Mouse (Mus musculus) forebrain, embryonic 14.5 days (tissue): Measurements from ENCODE around the gene Pold2. TPM values are rescaled to one million over a fixed set of nuclear protein-coding genes. Genes with fewer than 3 reads are reported as not detected.

Experiments
- ATAC-seq: fragments of 200-750 bp; cut with Nextera tagmentation; 2 replicates; pipeline ENCODE4 v1.8.0; 2017; ENCODE audit warnings: mild to moderate bottlenecking, moderate library complexity
- DNase-seq: peaks from one replicate; pipeline ENCODE4 v3.0.0-alpha.2; 2015; ENCODE audit warnings: low spot score
- H3K27ac ChIP-seq: fragments of 300-500 bp; sonication (generic); 2 replicates; pipeline ENCODE4 v1.5.1; 2014; ENCODE audit warnings: low read depth, mild to moderate bottlenecking, control low read depth, low read length, moderate library complexity
- H3K27me3 ChIP-seq: fragments of 300-500 bp; sonication (generic); replicated peaks from 2 replicates; pipeline ENCODE4 v1.6.1; 2014; ENCODE audit warnings: low read length, control low read depth, mixed read lengths; ENCODE audit not compliant: control insufficient read depth, insufficient read depth
- H3K36me3 ChIP-seq: fragments of 300-500 bp; sonication (generic); 2 replicates; pipeline ENCODE4 v1.6.1; 2014; ENCODE audit warnings: low read length, control low read depth; ENCODE audit not compliant: control insufficient read depth, insufficient read depth
- H3K4me1 ChIP-seq: fragments of 300-500 bp; sonication (generic); 2 replicates; pipeline ENCODE4 v1.6.1; 2014; ENCODE audit warnings: antibody characterized with exemption, low read length, control low read depth; ENCODE audit not compliant: control insufficient read depth, insufficient read depth
- H3K4me2 ChIP-seq: fragments of 300-500 bp; sonication (generic); 2 replicates; pipeline ENCODE4 v1.6.1; 2014; ENCODE audit warnings: mild to moderate bottlenecking, control low read depth, low read length
- H3K4me3 ChIP-seq: fragments of 300-500 bp; sonication (generic); 2 replicates; pipeline ENCODE4 v1.5.1; 2014; ENCODE audit warnings: low read depth, low read length, control low read depth
- H3K9ac ChIP-seq: fragments of 300-500 bp; sonication (generic); 2 replicates; pipeline ENCODE4 v1.6.1; 2014; ENCODE audit warnings: mild to moderate bottlenecking, low read length, control low read depth, moderate library complexity
- H3K9me3 ChIP-seq: fragments of 300-500 bp; sonication (generic); replicated peaks from 2 replicates; pipeline ENCODE4 v1.6.1; 2016; ENCODE audit warnings: low read length, control low read depth, mixed read lengths; ENCODE audit not compliant: control insufficient read depth
- WGBS: fragments of 180-500 bp; shearing (Covaris S2); extraction: QIAGEN DNeasy Blood & Tissue Kit; methylation state at CpG from one replicate; pipeline ENCODE4 v1.1.7; 2014; 5-methylcytosine and 5-hydroxymethylcytosine counted together
- polyA plus RNA-seq: library from polyadenylated mRNA; unstranded; fragments of >200 nt; fragmentation: Nextera tagmentation; extraction: Ambion mirVana; gene quantifications from 2 replicates; pipeline ENCODE4 v1.2.1, GENCODE M21; 2014

Gene Pold2
- polyA plus RNA-seq, 1 experiment from 2014 or later, result 73.0 TPM

- H3K9ac ChIP-seq, result no peak overlapping the region
- ATAC-seq, result no peak
- DNase-seq, result no peak
Observed at GRCm38 (mm10) chr11:5913936-5914335, 35.8 kb upstream of the Pold2 start.

GRCm38 (mm10) chr11:5913256-5913655 lies 35.2 kb upstream of the Pold2 start:
- H3K36me3 ChIP-seq, result no peaks in the 10 kb centered on the region
- DNase-seq, result no peak
- H3K4me3 ChIP-seq, result no peak overlapping the region
- WGBS, result 67% methylated on average over 8 of the region's 8 CpGs
- no peak for ATAC-seq
- H3K27ac ChIP-seq, result no peak overlapping the region
- H3K9ac ChIP-seq, result no peak overlapping the region
- H3K4me2 ChIP-seq, result no peak overlapping the region
- no peaks in the 10 kb centered on the region for H3K4me1 ChIP-seq
- H3K27me3 ChIP-seq, result no peaks in the 10 kb centered on the region
- H3K9me3 ChIP-seq, result no peaks in the 10 kb centered on the region

More at GRCm38 (mm10) chr11:5913936-5914335, 35.8 kb upstream of the Pold2 start:
- Histone ChIP-seq H3K27me3 (no peaks in the 10 kb centered on the region), H3K4me3 (no peak overlapping the region), H3K36me3 (no peaks in the 10 kb centered on the region), H3K27ac (no peak overlapping the region), H3K4me1 (no peaks in the 10 kb centered on the region), H3K4me2 (no peak overlapping the region), H3K9me3 (no peaks in the 10 kb centered on the region)
- 77% methylated on average over 4 of the region's 4 CpGs for WGBS

GRCm38 (mm10) chr11:5912635-5913034 lies 34.5 kb upstream of the Pold2 start:
- ATAC-seq, result no peak
- no peak overlapping the region for H3K27ac ChIP-seq
- peak; percentile 49 for DNase-seq
- no peaks in the 10 kb centered on the region for H3K36me3 ChIP-seq
- no peak overlapping the region for H3K4me3 ChIP-seq
- H3K9ac ChIP-seq, result no peak overlapping the region
- 19% methylated on average over 5 of the region's 5 CpGs for WGBS
- no peaks in the 10 kb centered on the region for H3K4me1 ChIP-seq
- H3K9me3 ChIP-seq, result no peaks in the 10 kb centered on the region
- no peaks in the 10 kb centered on the region for H3K27me3 ChIP-seq
- H3K4me2 ChIP-seq, result no peak overlapping the region

- DNase-seq (no peak), ATAC-seq (no peak)
- no peaks in the 10 kb centered on the region for H3K27me3 ChIP-seq
- H3K9me3 ChIP-seq, result no peaks in the 10 kb centered on the region
- no peaks in the 10 kb centered on the region for H3K4me1 ChIP-seq
- 91% methylated on average over 4 of the region's 4 CpGs for WGBS
- no peak overlapping the region for H3K4me3 ChIP-seq
- H3K36me3 ChIP-seq, result no peaks in the 10 kb centered on the region
- no peak overlapping the region for H3K4me2 ChIP-seq
- no peak overlapping the region for H3K9ac ChIP-seq
- H3K27ac ChIP-seq, result no peak overlapping the region
Observed at GRCm38 (mm10) chr11:5908642-5909041, 30.6 kb upstream of the Pold2 start.

GRCm38 (mm10) chr11:5907096-5907495 lies 29.0 kb upstream of the Pold2 start:
- Histone ChIP-seq H3K9ac (no peak overlapping the region), H3K4me2 (no peak overlapping the region), H3K27me3 (no peaks in the 10 kb centered on the region), H3K9me3 (no peaks in the 10 kb centered on the region), H3K4me3 (no peak overlapping the region), H3K36me3 (no peaks in the 10 kb centered on the region), H3K27ac (no peak overlapping the region), H3K4me1 (peaks cover 6% of the 10 kb centered on the region)
- 32% methylated on average over 5 of the region's 5 CpGs for WGBS
- ATAC-seq (no peak), DNase-seq (no peak)

- Histone ChIP-seq H3K27me3 (no peaks in the 10 kb centered on the region), H3K27ac (no peak overlapping the region), H3K4me3 (no peak overlapping the region), H3K4me2 (no peak overlapping the region), H3K36me3 (no peaks in the 10 kb centered on the region), H3K9ac (no peak overlapping the region), H3K9me3 (no peaks in the 10 kb centered on the region), H3K4me1 (peaks cover 10% of the 10 kb centered on the region)
- WGBS, result 88% methylated on average over 10 of the region's 10 CpGs
- DNase-seq, result no peak
- ATAC-seq, result no peak
Observed at GRCm38 (mm10) chr11:5905778-5906518, 27.9 kb upstream of the Pold2 start.

- no peaks in the 10 kb centered on the region for H3K27me3 ChIP-seq
- no peak overlapping the region for H3K4me2 ChIP-seq
- 95% methylated on average over 6 of the region's 6 CpGs for WGBS
- H3K4me3 ChIP-seq, result no peak overlapping the region
- DNase-seq, result no peak
- no peaks in the 10 kb centered on the region for H3K36me3 ChIP-seq
- no peak overlapping the region for H3K9ac ChIP-seq
- no peaks in the 10 kb centered on the region for H3K9me3 ChIP-seq
- H3K4me1 ChIP-seq, result peaks cover 10% of the 10 kb centered on the region
- ATAC-seq, result no peak
- H3K27ac ChIP-seq, result no peak overlapping the region
Observed at GRCm38 (mm10) chr11:5904871-5905270, 26.8 kb upstream of the Pold2 start.

- H3K4me2 ChIP-seq, result no peak overlapping the region
- ATAC-seq (no peak), DNase-seq (no peak)
- H3K36me3 ChIP-seq, result no peaks in the 10 kb centered on the region
- WGBS, result 93% methylated on average over 19 of the region's 19 CpGs
- H3K4me1 ChIP-seq, result peaks cover 10% of the 10 kb centered on the region
- H3K9ac ChIP-seq, result no peak overlapping the region
- H3K9me3 ChIP-seq, result no peaks in the 10 kb centered on the region
- H3K4me3 ChIP-seq, result no peak overlapping the region
- no peaks in the 10 kb centered on the region for H3K27me3 ChIP-seq
- no peak overlapping the region for H3K27ac ChIP-seq
Observed at GRCm38 (mm10) chr11:5904357-5904756, 26.3 kb upstream of the Pold2 start.

- no peak overlapping the region for H3K27ac ChIP-seq
- no peak for ATAC-seq
- no peak overlapping the region for H3K4me2 ChIP-seq
- no peak overlapping the region for H3K4me3 ChIP-seq
- WGBS, result 85% methylated on average over 2 of the region's 2 CpGs
- no peaks in the 10 kb centered on the region for H3K36me3 ChIP-seq
- H3K4me1 ChIP-seq, result peaks cover 10% of the 10 kb centered on the region
- DNase-seq, result no peak
- no peak overlapping the region for H3K9ac ChIP-seq
- no peaks in the 10 kb centered on the region for H3K9me3 ChIP-seq
- H3K27me3 ChIP-seq, result no peaks in the 10 kb centered on the region
Observed at GRCm38 (mm10) chr11:5903844-5904243, 25.8 kb upstream of the Pold2 start.
